Mouse (Mus musculus): Measurements from ENCODE around the gene Prpf38a.

Gene Prpf38a

DNA sequence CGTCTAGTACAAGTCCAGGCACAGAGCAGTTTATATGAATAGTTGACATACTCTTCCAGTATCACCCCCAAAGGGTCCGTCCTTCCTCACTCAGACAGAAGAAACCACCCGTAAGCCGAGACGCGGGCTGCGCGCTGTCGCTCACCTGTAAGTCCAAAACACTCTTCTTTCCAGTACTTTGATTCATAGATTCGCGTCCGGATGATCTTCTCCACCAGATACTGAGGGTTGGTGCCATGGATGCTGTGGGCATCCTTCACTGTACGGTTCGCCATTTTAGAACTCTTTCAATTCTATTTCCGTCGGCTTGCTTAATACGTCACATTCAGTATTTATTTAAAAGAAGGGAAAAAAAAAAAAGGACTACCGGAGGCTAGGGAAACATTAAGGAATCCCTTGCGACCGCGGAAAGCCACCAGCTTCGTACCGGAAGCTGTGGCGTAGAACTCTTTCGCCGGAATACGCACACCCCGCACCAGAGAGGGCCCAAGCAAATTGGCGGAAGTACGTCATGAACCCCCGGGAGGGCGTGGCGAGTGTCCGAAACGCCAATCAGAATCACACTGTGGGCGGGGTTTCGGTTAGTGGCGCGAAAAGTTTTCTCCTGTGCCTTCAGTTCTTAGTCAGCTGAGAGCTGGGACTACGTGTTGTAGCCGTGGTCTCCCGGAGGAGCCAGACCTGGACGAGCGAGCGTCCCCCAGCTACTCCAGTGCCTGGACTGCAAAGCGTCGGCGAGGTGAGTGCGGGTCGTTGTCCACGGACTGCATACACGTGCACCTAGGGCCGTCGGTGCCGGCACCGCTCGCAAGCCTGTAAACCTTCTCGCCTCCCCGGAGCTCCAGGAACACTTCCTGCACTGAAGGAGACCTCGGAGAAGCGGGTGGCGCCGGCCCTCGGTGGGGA is at the start of gene Prpf38a, which contains the start of gene Orc1:
Gene Prpf38a, minus strand, starts transcription at position 497 of the 903 bp plus-strand sequence.
Gene Orc1, plus strand, starts transcription at position 584 of the 903 bp plus-strand sequence.
- peak; percentile 92 to 98 for DNase-seq

DNA sequence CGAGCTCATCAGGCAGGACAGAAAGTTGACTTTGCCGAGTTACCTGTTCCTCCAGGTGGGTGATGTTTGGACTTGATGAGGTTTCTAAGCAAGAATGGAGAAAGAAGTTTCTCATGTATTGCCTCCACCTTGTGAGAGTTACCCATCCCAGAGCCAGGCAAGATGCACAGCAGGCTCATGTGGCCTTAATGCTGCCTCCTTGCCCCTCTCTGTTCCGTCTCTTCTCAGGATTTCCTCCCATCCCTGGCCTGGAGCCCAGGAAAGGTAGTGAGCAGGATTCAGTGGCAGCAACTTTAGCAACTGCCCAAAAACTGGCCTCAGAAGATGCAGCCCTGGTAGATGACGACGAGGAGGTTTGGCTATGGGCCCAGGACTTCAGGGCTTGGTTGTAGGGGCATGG is 47.9 kb upstream of the Prpf38a start:
- no peak for DNase-seq

DNA sequence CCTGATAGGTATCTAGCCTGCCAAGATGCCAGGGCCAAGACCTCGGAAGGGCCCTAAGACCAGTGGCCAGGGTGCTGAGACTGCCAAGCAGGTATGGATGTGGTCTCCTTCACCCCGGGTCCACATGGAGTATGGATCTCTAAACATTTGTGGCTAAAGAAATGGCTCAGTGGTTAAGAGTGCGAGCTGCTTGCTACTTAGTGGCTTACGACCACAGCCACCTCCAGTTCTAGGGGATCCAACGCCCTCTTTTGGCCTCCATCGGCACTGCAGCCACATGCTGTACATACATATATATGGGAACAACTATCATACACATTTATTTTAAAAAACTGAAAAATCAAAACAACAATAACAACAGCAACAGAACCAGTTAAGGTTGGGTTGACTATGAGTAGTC is 42.4 kb upstream of the Prpf38a start:
- DNase-seq: no peak

DNA sequence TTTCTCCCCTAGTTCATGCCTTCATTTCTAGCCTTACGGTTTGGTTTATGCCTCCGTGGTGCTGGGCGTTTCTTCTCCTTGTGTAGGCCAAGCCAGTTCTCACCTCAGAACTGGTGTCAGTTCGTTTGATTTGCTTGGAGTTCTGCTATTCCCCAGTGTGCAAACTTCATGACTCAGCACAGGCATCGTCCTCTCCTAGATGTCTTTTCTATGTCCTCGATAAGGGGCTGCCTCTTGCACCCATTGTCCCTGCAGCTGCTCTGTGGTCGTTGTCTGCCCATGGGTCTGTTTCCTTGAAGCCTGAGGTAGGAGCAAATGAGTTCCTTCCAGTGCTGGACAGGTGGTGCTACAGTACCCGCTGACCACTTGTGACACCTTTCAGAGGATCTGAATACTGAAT is 41.4 kb upstream of the Prpf38a start:
- no peak for DNase-seq

DNA sequence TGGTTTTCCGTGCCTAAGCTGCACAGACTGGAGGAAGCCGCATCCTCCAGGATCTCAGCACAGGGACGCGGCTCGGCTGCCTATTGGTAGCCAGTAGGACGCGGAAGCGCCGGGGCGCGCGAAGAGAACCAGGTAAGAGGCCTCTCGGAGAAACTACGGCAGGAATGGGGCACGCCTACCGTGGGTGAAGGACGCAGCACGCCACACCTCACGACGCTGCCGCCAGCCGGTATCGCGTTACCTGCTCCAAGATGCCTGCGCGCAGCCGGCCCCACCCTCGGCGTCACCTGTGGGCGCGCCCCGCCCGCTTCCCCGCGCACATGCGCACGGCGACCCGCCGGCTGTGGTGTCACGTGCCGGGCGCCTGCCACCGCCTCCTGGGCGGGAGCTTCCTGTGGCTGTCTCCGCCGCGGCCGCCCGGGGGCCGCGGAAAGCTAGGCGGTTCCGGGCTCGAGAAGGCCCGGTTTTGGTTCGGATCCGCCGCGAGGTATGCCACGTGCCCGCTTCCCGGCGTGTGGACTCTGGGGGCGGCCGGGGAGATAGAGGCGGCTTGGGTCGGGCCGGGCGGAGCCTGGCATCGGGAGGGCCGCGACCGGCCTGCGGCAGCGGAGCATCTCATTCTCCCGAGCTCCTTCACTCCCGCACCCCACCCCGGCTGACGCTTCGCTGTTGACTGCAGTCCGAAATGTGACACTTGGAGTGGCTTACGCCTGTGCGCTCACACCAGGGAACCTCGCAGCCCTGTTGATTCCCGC is 40.6 kb upstream of the Prpf38a start, which contains the start of gene Cc2d1b:
Gene Cc2d1b, plus strand, starts transcription at position 354 of the 755 bp plus-strand sequence.
- peak; percentile 86 to 88 for DNase-seq

DNA sequence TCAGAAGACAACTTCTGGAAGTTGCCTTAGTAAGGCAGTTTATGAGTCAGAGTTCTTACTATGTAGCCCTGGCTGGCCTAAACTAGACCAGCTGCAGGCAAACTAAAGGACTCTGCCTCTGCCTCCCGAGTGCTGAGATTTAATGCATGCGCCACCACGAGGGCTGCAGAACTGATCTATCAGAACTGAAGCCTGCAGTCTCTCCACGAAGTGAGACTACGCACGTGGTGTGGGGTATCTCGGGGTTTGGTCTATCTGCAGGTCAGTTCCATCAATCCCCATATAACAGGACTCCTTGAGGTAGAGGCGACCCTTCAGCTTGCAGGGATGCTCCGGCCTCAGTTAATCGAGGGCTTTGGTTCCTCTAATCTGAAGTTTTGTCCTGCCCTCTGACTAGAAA is 40.0 kb upstream of the Prpf38a start:
- DNase-seq: no peak

DNA sequence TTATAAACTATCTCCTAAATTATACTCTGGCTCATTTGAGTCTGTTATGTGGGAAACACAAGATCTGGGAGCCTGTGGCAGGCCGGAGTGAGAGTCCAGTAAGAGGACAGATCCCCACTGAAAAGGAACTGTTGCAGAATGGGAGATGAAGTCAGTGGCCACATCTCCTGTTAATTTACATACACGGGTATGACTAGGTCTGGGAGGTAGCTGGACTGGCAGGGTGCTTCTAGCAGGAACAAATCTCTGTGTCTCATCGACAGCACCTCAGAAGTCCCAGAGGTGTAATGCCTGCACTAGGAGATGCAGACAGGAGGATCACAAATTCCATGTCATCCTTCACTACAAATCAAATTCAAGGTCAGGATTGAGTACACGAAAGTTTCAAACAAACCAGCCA is 39.5 kb upstream of the Prpf38a start:
- no peak for DNase-seq

DNA sequence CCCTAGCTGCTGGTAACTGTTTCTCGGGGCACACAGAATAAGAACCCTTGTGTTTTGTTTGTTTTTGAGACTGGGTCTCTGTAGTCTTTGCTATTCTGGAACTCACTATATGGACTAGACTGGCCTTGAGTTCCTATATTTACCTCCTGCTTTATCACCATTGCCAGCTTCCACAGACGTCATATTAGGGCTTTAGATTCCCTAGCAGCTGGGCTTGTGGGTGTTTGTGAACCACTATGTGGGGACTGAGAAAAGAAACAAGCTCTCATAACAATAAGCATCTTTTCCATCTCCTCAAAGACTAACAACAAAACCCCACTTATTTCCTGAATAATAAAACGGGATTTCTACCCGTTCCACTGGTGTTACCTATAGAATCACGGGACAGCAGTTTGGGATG is 31.8 kb upstream of the Prpf38a start:
- no peak for DNase-seq

DNA sequence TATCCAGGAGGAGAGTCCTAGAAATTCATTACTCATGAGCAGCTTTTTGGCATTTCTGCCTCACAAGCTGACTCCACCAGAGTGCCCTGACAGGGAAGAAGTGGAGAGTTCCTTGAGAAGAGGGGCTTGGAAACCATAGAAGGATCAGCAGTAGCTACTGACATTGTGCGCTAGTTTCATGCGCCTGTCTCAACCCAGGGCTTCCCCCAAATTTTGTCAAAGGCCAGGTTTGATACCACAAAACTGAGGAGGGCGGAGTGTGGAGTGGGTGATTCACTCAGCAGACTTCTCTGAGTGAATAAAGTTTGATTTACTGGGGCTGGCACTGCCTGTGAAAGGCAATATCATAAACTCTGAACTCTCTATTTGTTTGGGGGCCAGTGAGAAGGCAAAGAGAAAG is 29.5 kb upstream of the Prpf38a start:
- no peak for DNase-seq

DNA sequence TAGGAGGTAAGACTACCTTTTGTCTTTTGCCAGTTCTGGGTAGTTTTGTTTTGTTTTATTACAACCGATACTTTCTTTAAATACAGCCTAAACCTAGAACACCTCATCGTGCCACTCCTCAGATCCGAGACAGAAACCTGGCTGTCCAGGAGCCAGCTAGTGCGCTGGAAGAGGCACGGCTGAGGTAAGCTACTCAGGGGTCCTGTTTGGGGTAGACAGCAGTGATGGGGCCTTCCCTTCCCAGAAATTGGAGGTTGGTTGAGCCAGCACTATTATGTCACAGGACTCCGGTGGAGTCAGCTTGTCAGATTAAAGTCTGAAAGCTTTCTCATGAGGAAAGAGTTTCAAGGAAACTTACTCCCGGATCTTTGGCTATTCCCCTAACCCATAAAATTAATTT is 22.7 kb upstream of the Prpf38a start:
- DNase-seq: no peak

DNA sequence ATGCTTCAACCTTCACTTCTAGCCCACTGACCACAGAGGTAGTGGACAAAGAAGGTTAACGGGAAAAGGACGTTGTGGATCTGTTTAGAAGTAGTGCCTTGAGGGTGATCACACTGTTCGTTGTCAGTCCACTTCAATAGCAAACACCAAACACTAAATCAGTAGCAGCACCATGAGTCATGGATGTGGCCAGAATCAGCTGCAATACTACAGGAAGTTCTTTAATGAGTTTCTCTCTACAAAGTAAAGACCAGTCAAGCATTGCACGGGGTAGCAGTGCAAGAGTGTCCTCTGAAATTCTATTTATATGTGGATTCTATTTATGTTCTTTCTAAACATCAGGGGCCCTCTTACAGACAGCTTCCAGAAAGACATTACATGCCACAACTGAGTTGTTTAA is 19.2 kb upstream of the Prpf38a start:
- no peak for DNase-seq

DNA sequence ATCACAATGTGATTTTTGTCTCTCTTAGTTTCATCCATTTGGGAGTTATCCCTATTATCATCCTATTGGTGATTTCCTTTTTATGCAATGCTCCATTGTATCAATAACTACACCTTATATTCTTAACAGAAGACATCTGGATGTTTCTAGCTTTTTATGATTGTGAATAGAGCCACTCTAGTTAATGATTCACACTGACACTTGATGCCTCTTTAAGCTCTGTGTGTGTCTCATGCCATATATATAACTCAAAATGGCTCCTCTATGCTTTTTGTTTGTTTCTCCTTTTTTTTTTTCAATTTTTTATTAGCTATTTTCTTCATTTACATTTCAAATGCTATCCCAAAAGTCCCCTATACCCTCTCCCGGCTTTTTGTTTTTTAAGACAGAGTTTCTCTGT is 16.6 kb upstream of the Prpf38a start:
- DNase-seq: no peak

DNA sequence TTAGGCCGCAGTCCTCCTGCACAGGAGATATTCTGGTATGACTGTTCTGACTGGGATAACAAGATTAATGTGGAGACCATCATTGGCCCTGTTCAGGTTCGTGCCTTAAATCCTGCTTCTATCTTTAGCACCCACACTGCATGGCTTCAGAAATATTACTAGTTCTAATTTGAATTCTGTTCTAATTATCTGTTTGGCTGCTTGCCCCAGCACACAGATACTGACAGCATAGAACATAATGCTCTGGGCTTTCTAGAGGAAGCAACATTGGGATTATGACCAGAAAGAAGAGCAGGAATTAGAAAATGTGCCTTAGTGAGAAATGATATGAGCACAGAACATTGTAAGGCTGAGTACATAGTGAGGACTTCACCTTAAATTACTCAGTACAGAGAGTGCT is 14.2 kb upstream of the Prpf38a start:
- no peak for DNase-seq

DNA sequence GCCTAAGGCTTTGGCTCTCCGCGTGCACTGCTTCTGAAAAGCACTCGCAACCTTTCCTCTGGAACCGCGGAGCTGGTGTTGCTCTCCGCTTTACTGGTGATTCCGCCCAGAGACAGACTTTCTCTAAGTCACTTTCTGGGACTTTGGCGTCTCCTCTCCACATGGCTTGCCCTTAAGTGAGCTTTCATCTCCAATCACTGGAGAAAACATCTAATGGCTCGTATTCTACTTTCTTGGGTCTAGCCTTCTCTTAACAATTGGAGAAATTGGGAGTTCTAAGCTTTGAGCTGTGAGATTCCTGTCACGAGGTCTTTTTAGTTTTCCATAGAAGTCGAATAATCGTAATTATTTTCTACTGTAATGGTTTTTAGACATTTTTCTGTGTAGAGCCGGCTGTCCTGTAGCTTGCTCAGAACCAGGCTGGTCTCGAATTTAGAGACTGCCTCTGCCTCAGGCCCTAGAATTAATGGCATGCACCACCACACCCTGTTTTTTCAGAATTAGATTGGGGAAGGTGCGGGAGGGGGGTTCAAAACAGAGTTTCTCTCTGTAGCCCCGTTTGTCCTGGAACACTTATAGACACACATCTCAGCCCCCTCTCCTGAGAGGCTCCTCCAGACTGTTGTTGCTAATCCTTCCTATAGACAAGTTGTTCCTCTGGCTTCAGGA is 741 bp upstream of the Prpf38a start:
- no peak for DNase-seq

DNA sequence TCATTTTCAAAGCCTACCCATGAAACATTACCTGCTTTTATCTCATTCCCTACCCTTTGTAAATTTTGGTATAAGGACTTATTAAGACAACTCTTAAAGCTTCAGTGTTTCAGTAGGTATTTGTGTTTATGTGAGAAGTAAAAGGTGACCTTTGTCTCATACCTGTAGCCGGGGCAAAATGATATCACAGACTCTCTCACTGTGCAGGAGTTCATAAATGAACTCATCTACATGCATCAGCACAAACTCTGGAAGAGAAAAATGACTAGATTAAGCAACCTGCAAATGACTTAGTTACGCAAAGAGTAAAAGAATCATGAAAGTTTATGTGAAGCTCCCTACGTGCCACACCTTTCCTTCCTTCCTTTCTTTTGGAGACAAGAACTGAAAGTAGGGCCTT is 6.5 kb downstream of the Prpf38a start:
- no peak for DNase-seq

DNA sequence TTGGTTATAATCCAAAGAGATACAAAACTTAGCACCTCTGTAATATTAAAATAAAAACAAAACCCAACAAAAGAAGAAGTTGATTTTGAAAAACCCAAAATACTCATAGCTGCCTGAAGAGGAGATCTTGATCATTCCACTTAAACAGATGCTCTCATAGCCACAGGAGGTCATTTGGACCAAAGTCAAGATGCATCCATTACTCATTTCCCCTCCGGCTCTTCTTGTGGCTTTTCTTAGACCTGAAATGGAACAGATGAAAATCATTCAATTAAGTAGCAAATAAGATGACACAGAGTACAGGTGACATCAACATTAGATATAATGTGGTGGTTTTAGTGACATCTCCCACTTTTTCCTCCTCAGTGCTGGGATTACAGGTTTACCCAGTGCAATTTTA is 14.1 kb downstream of the Prpf38a start:
- DNase-seq: no peak

DNA sequence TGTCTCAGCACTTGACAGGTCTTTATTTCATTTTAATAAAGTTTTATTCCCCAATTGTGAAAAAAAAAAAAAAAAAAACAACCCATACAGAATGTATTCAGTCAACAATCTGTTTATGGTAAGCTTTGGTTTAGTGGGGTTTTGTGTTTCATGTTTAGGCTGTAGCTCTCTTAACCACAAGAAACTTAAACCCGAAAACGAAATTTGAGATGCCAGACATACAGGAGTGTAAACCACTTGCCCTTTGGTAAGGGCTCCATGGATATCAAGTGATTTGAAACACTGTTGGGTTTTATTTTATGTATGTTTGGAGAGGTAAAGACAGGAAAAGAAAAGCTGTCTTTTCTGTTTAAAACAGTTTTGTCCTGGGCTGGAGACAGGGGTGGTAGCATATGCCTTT is 39.4 kb downstream of the Prpf38a start:
- no peak for DNase-seq
